Mouse (Mus musculus) intestine, embryonic 16.5 days (tissue): ENCODE measurements around the gene Khdrbs2. TPM values are rescaled to one million over a fixed set of nuclear protein-coding genes. Genes with fewer than 3 reads are reported as not detected.
"Not testable (repeated sequence)": the region's sequence is repeated elsewhere in the genome, so short reads cannot be mapped to it uniquely, and the experiment has no call there.

ENCODE experiments used
- ATAC-seq: fragments of 200-750 bp; cut with Nextera tagmentation; 2 replicates; pipeline ENCODE4 v1.8.0; 2017; ENCODE audit warnings: moderate TSS enrichment, moderate library complexity
- H3K27ac ChIP-seq: fragments of 300-500 bp; sonication (generic); 2 replicates; pipeline ENCODE4 v1.5.1; 2014; ENCODE audit warnings: mild to moderate bottlenecking, low read length
- H3K27me3 ChIP-seq: fragments of 300-500 bp; sonication (generic); replicated peaks from 2 replicates; pipeline ENCODE4 v1.6.1; 2014; ENCODE audit warnings: low read length, control low read depth, mixed read lengths; ENCODE audit not compliant: control insufficient read depth, insufficient read depth
- H3K36me3 ChIP-seq: fragments of 300-500 bp; sonication (generic); 2 replicates; pipeline ENCODE4 v1.6.1; 2014; ENCODE audit warnings: low read length, control low read depth; ENCODE audit not compliant: control insufficient read depth, insufficient read depth
- H3K4me1 ChIP-seq: fragments of 300-500 bp; sonication (generic); 2 replicates; pipeline ENCODE4 v1.6.1; 2014; ENCODE audit warnings: low read length, control low read depth, mixed read lengths; ENCODE audit not compliant: control insufficient read depth, insufficient read depth
- H3K4me2 ChIP-seq: fragments of 300-500 bp; sonication (generic); 2 replicates; pipeline ENCODE4 v1.6.1; 2014; ENCODE audit warnings: low read depth, low read length, control low read depth
- H3K4me3 ChIP-seq: fragments of 300-500 bp; sonication (generic); 2 replicates; pipeline ENCODE4 v1.5.1; 2014; ENCODE audit warnings: mild to moderate bottlenecking, low read length
- H3K9ac ChIP-seq: fragments of 300-500 bp; sonication (generic); 2 replicates; pipeline ENCODE4 v1.6.1; 2014; ENCODE audit warnings: low read depth, low read length
- H3K9me3 ChIP-seq: fragments of 300-500 bp; sonication (generic); 2 replicates; pipeline ENCODE4 v1.6.1; 2016; ENCODE audit warnings: low read length, control low read depth; ENCODE audit not compliant: control insufficient read depth
- WGBS: fragments of 180-500 bp; shearing (Covaris S2); extraction: QIAGEN DNeasy Blood & Tissue Kit; methylation state at CpG from one replicate; pipeline ENCODE4 v1.1.7; 2014; 5-methylcytosine and 5-hydroxymethylcytosine counted together
- polyA plus RNA-seq: library from polyadenylated mRNA; unstranded; fragments of >200 nt; fragmentation: Nextera tagmentation; extraction: Ambion mirVana; gene quantifications from 2 replicates; pipeline ENCODE4 v1.2.1, GENCODE M21; 2015

Gene Khdrbs2
- polyA plus RNA-seq, 1 experiment from 2014 or later, result 3.1 TPM

DNA sequence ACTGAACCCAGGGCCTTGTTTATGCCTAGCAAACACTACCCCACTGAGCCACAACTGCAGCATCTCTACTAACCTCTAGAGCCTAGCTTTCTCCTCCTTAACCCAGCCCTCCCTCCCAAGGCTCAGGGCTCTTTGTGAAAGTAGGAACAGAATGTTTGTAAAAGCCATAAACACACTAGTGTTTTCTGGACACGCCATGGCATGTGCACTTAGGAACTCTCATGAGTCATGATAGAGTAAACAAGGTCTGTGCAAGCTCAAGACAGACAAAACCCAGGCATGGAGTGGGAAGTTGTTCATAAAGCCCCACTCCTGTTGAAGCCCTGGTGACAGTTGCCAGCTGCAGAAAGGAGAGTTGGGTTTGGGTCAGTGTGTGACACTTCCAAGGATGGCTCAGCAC, 257.0 kb downstream of the Khdrbs2 start:
- H3K9me3 ChIP-seq, result no peaks in the 10 kb centered on the region
- no peaks in the 10 kb centered on the region for H3K36me3 ChIP-seq
- no peaks in the 10 kb centered on the region for H3K27me3 ChIP-seq
- H3K4me3 ChIP-seq, result no peak overlapping the region
- no peaks in the 10 kb centered on the region for H3K4me1 ChIP-seq
- no peak overlapping the region for H3K9ac ChIP-seq
- ATAC-seq, result peak; percentile 69
- H3K4me2 ChIP-seq, result no peak overlapping the region
- 27% methylated on average over 1 of the region's 1 CpGs for WGBS
- H3K27ac ChIP-seq, result no peak overlapping the region

DNA sequence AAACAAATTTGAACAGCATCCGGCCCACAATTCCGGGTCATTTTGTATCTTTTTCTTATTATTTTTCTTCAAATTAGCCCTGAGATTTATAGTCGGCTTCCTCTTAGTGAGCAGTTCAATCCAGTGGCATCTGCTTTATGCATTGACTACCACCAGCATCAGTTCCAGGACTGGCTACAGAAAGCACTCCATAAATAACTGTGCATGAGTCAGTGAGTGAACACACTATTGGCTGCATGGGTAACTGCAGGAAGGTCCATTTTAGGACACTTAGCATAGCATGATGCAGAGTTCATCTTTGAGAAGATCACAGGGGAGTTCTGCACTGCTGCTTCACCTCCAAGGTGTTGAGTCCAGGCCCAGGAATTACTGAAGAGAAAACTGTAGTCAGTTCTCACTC, 258.0 kb downstream of the Khdrbs2 start:
- H3K4me3 ChIP-seq, result no peak overlapping the region
- no peaks in the 10 kb centered on the region for H3K9me3 ChIP-seq
- no peaks in the 10 kb centered on the region for H3K27me3 ChIP-seq
- H3K4me2 ChIP-seq, result no peak overlapping the region
- no peak overlapping the region for H3K27ac ChIP-seq
- 84% methylated on average over 3 of the region's 3 CpGs for WGBS
- no peak for ATAC-seq
- no peaks in the 10 kb centered on the region for H3K36me3 ChIP-seq
- no peaks in the 10 kb centered on the region for H3K4me1 ChIP-seq
- H3K9ac ChIP-seq, result no peak overlapping the region

DNA sequence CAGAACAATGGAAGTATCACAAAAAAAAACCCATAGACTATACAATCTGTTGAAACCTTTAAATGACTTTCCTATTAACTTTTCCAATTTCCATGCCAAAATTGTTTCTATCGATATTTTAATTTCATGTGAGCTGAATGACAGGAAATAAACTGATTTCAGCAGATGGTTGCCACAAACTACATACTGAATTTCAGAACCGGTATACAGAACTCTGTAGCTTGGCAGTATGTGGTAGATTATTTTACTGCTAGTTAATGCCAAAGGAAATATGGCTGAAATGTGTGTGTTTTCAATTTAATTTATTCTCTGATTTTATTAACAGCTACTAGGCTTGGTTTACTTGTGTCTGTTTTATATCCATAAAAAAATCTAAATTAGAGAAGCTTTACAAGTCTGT, 260.6 kb downstream of the Khdrbs2 start:
- Histone ChIP-seq H3K4me2 (no peak overlapping the region), H3K9me3 (no peaks in the 10 kb centered on the region), H3K36me3 (no peaks in the 10 kb centered on the region), H3K9ac (no peak overlapping the region), H3K4me1 (no peaks in the 10 kb centered on the region), H3K4me3 (no peak overlapping the region), H3K27me3 (no peaks in the 10 kb centered on the region), H3K27ac (no peak overlapping the region)
- WGBS, result 80% methylated on average over 2 of the region's 2 CpGs
- no peak for ATAC-seq

DNA sequence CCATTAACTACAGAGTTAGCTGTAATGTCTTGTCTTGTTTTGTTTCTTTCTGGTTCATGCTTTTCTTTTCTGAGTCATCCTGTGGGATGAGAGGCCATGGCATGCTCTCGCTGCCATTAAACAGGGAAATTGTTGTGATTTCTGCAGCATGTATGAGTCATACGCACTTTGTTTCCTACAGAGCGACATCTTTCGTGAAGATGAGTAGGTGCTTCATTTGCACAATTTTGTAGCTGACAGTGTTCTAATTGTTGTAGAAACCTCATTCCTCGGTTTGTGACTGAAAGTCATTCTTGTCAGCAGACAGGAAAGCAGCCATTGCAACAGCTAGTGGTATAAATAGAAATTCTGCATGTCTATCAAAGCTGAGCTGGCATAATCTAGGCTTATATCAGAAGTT, 271.4 kb downstream of the Khdrbs2 start:
- no peak overlapping the region for H3K9ac ChIP-seq
- H3K4me2 ChIP-seq, result no peak overlapping the region
- no peaks in the 10 kb centered on the region for H3K9me3 ChIP-seq
- no peaks in the 10 kb centered on the region for H3K27me3 ChIP-seq
- H3K36me3 ChIP-seq, result no peaks in the 10 kb centered on the region
- ATAC-seq, result no peak
- no peak overlapping the region for H3K4me3 ChIP-seq
- H3K4me1 ChIP-seq, result no peaks in the 10 kb centered on the region
- H3K27ac ChIP-seq, result no peak overlapping the region
- 73% methylated on average over 5 of the region's 5 CpGs for WGBS

DNA sequence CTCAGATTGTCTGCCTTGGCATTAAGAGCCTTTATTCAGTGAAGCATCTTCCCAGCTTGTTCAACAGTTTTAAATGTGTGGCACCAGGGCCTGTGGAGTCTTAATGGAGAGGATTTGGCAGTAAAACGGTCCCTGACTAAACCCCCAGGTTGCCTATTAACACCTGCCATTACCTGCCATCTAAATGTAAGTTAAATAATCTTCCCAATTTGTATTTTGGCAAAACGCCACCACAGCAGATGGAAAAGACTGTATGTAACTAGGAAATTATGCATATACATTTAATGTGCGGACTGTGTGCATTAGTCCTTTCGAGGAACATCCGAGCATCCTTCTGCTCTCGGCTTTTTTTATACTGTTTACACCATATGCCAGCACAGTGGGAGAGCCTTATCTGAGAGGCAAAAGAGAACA, 290.6 kb downstream of the Khdrbs2 start:
- no peaks in the 10 kb centered on the region for H3K4me1 ChIP-seq
- H3K27ac ChIP-seq, result no peak overlapping the region
- no peak overlapping the region for H3K4me2 ChIP-seq
- no peak overlapping the region for H3K9ac ChIP-seq
- H3K4me3 ChIP-seq, result no peak overlapping the region
- 61% methylated on average over 6 of the region's 6 CpGs for WGBS
- no peaks in the 10 kb centered on the region for H3K27me3 ChIP-seq
- H3K9me3 ChIP-seq, result no peaks in the 10 kb centered on the region
- H3K36me3 ChIP-seq, result no peaks in the 10 kb centered on the region
- no peak for ATAC-seq

DNA sequence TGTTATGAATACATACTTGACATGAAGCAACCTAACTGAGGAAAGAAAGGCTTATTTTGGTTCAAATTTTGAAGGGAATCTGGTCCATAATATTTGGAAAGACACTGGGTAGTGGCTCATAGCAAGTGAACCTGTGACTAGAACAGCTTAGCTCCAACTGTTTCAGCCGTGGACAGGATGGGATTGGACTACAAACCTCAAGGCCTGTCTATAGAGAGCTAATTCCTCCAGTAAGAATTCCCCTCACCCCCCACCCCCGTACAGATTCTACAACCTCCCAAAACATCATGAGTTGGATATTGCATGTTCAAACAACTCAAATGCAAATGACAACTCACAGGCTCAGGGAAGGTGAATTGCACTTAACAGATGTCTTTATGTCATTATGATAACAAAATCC, 298.5 kb downstream of the Khdrbs2 start:
- WGBS, result 83% methylated on average over 2 of the region's 2 CpGs
- H3K36me3 ChIP-seq, result no peaks in the 10 kb centered on the region

DNA sequence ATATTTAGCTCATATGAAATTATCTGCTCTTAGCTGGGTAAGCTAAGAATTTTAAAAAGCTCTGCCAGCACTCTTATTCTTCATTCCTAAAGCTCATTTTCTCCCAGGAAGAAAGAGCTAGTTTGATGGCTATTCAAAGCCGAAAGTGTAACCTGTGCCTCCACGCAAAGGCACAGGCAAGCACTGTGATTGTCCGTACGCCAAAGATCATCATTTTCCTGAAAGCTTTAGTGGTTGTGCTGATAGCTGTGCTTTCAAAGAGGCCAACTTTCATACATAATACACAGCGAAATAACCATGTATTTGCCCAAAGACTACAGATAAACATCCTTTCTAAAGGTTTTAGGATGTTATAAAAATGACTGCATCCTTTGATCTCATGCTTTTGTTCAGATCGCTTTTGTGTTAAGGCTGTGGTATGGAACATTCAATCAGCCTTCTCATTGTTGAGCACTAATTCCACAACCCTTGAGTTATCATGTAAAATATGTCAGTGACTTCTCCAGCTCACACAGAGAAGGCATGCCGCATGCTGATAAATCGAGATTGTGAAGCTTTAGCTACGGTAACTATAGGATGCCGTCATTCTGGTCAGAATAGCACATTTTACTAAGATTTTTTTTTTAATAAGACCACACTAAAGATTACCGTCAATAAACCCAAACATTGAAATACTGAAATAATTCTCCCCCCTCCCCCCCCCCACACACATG, 299.1 kb downstream of the Khdrbs2 start:
- ATAC-seq, result no peak
- H3K27ac ChIP-seq, result no peak overlapping the region
- H3K27me3 ChIP-seq, result no peaks in the 10 kb centered on the region
- no peaks in the 10 kb centered on the region for H3K9me3 ChIP-seq
- no peaks in the 10 kb centered on the region for H3K4me1 ChIP-seq
- no peaks in the 10 kb centered on the region for H3K36me3 ChIP-seq
- 87% methylated on average over 11 of the region's 11 CpGs for WGBS
- H3K9ac ChIP-seq, result no peak overlapping the region
- H3K4me2 ChIP-seq, result no peak overlapping the region
- no peak overlapping the region for H3K4me3 ChIP-seq

More for the DNA sequence above, 298.5 kb downstream of the Khdrbs2 start:
- Histone ChIP-seq H3K4me2 (no peak overlapping the region), H3K4me1 (no peaks in the 10 kb centered on the region), H3K27me3 (no peaks in the 10 kb centered on the region), H3K9me3 (no peaks in the 10 kb centered on the region), H3K27ac (no peak overlapping the region), H3K9ac (no peak overlapping the region), H3K4me3 (no peak overlapping the region)
- no peak for ATAC-seq

DNA sequence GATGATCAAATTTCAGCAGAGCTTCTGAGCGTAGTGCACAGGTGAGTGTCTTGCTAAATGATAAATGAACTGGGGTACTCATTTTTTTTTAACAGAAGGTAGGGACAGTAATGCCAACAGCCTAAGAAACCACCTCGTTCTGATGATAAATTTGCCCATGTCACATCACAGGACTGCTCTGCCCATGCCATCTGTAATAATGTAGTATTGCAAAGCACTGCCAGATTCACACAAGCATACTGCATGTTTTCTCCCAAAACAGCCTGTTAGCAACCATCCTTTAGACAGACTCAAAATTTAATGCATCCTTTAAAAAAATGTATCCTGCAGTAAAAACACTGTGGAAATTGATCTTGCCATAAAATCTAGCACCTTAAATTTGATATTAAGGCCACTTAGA, 315.4 kb downstream of the Khdrbs2 start:
- H3K27me3 ChIP-seq, result no peaks in the 10 kb centered on the region
- ATAC-seq, result no peak
- no peaks in the 10 kb centered on the region for H3K9me3 ChIP-seq
- H3K9ac ChIP-seq, result no peak overlapping the region
- H3K4me1 ChIP-seq, result no peaks in the 10 kb centered on the region
- H3K4me3 ChIP-seq, result no peak overlapping the region
- no peaks in the 10 kb centered on the region for H3K36me3 ChIP-seq
- no peak overlapping the region for H3K4me2 ChIP-seq
- H3K27ac ChIP-seq, result no peak overlapping the region
- 71% methylated on average over 2 of the region's 2 CpGs for WGBS

DNA sequence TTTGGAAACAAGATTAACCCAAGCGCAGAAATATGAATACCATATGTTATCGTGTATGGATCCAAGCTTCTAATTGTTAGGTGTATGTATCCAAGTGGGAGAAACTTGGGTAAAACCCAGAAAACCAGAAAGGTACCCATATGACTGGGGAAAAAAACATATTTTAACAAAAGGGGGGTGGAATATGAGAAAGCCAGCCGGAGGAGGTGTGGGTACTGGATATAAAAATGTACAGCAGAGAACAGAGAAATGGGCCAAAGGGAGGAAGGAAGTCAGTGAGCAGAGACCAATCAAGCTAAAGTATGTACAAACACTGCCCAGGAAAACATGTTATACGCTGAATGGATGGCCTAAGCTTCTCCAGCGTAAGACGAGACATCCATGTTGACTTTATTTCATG, 330.9 kb downstream of the Khdrbs2 start:
- no peaks in the 10 kb centered on the region for H3K9me3 ChIP-seq

DNA sequence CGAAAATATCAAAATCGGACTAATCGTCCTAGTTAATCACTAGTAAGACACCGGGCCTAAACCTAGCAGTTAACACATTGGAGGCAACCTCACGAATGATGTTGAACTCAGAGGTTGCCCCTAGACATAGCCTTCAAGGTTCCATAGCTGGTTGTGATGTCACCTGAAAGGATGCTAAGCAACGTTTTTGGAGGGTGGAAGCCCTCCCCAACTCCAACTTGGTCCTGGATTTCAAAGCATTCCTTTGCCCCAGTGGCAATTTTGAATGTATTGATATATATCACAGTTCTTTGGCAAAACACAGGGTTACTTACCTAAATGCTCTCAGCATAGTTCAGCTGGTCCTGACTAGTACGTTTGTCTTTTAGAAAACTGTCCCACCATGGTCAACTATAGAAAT, 374.7 kb downstream of the Khdrbs2 start, which contains the start of gene Gm5415:
Gene Gm5415, minus strand, starts transcription at position 101 of the 400 bp plus-strand sequence.
- ATAC-seq, H3K27ac ChIP-seq, H3K4me3 ChIP-seq, H3K4me1 ChIP-seq, H3K9ac ChIP-seq, H3K9me3 ChIP-seq, H3K27me3 ChIP-seq, H3K36me3 ChIP-seq, H3K4me2 ChIP-seq: not testable (repeated sequence)
- 73% methylated on average over 2 of the region's 7 CpGs for WGBS

More for the DNA sequence above, 330.9 kb downstream of the Khdrbs2 start:
- Histone ChIP-seq H3K4me2 (no peak overlapping the region), H3K4me1 (no peaks in the 10 kb centered on the region), H3K27ac (no peak overlapping the region), H3K9ac (no peak overlapping the region), H3K27me3 (no peaks in the 10 kb centered on the region), H3K4me3 (no peak overlapping the region), H3K36me3 (no peaks in the 10 kb centered on the region)
- no peak for ATAC-seq
- 93% methylated on average over 6 of the region's 6 CpGs for WGBS
